Mouse (Mus musculus): Measurements from ENCODE around the gene Eri3.

- TF ChIP-seq CTCF (IDR thresholded peaks at IDR 0.05; ENCODE audit: borderline replicate concordance, extremely low read depth, insufficient read depth, insufficient read length): no peak
- no peak for TF ChIP-seq POLR2A (IDR thresholded peaks at IDR 0.05; ENCODE audit: borderline replicate concordance, extremely low read depth, insufficient read depth, insufficient read length, poor library complexity, severe bottlenecking)
These were observed 74.5 kb downstream of the Eri3 start for GRCm38 (mm10) chr4:117624660-117625059.
